Mouse (Mus musculus): ENCODE measurements around the gene Rin1.

Gene Rin1

DNA sequence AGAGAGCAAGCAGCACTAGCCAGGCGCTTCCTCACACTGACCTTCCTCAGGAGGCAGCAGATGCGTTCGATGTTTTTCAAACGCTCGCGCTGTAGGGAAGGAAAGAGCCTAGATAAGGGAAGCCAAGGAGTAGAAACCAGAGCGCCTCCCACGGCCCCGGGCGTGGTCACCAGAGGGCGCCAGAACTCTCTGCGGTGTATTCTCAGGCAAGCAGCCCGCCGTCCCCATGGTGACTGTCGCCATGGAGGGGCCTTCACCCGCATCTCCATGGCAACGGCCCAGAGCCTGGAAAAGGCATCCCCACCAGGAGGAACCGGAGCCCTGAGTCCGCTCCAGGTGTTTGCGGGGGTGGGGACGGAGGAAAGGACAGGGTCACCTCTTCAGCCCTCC, 44.0 kb downstream of the Rin1 start:
- peak; percentile 77 to 81 for DNase-seq (ENCODE audit: low spot score in 2 of 2)

GRCm38 (mm10) chr19:5094746-5095417, 44.6 kb downstream of the Rin1 start:
- DNase-seq (ENCODE audit: low spot score in 2 of 2) = no peak

- no peak for DNase-seq (ENCODE audit: low spot score in 2 of 2)
These were observed 45.7 kb downstream of the Rin1 start for GRCm38 (mm10) chr19:5095887-5096474.

GRCm38 (mm10) chr19:5097521-5098362, 47.5 kb downstream of the Rin1 start:
- DNase-seq (ENCODE audit: low spot score in 2 of 2) = no peak

DNA sequence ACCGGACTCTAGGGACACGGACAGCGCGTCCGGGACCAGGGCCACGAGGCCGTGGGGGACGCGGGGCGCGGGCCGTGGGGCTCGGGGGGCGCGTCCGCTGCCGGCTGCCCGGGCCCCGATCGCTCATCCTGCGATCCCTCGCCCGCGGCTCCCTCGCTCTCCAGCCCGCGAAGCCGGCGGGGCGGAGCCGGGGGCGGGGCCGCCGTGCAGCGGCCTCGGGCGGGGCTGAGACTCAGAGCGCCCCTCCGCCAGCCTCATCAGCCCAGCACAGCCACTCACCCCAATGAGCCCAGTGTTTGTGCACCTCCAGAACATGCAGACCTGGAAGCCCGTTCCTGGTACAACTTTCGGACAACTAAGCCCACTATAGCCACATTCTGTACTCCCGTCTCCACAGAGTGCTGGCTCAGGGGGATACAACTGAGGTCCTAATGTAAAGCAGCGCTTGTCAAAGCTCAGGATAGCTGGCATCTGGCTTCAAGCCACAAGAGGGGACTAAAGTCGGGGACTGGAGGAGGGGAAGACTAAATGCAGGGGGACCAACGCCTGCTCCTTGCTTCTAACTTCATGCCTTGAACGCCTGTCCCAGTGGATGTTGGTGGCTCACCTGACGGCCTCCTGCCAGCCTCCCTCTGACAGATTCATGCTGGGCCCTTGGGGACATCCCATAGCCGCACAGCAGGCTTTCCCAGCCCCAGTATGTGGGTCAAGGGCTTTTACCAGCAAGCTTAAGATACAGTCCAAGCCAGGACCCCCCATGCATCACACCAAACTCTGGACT, 48.3 kb downstream of the Rin1 start, which contains the start of gene Cnih2:
TSS of gene Cnih2 (minus strand) at position 159 of the 781 bp plus-strand sequence.
- DNase-seq (ENCODE audit: low spot score in 2 of 2) = peak in 1 of 2 experiments; percentile 41

- DNase-seq (ENCODE audit: low spot score in 2 of 2) = no peak
These were observed 55.8 kb downstream of the Rin1 start for GRCm38 (mm10) chr19:5106074-5106473.
